ENCODE assay signal across 9 mouse cellular contexts in genomic region chr12:71197671-71198070, GRCm38 (mm10).
DNase-seq lines count a peak whose midpoint lies in the region; ATAC-seq lines count a peak whose summit lies in the region.
"Had no signal": no experiment of that assay in that cellular context is flagged by ENCODE, and none has a peak within 500 bp of the region (broad histone marks: within the 10 kb centered on the region; RNA-seq: fewer than 3 reads in every experiment).

No protein-coding gene starts in this region.

- no peaks in the 10 kb centered on the region for H3K4me1 ChIP-seq in hindbrain, embryonic 16.5 days (ENCODE audit: control insufficient read depth, insufficient read depth, low read depth, low read length)
- H3K4me1 ChIP-seq in hindbrain, embryonic 13.5 days (replicated peaks), result no peaks in the 10 kb centered on the region

- H3K9me3 ChIP-seq in hindbrain, embryonic 16.5 days (ENCODE audit: control insufficient read depth, low read length), result no peaks in the 10 kb centered on the region
- no peaks in the 10 kb centered on the region for H3K9me3 ChIP-seq in hindbrain, embryonic 13.5 days

- H3K36me3 ChIP-seq in hindbrain, embryonic 16.5 days (ENCODE audit: control insufficient read depth, insufficient read depth, low read length), result peaks cover 12% of the 10 kb centered on the region; the same call in 1 of the 2 replicates
- H3K36me3 ChIP-seq in hindbrain, embryonic 13.5 days, result peaks cover 38% of the 10 kb centered on the region

- H3K4me3 ChIP-seq in hindbrain, embryonic 16.5 days (ENCODE audit: low read length), result no peak overlapping the region
- no peak overlapping the region for H3K4me3 ChIP-seq in hindbrain, embryonic 13.5 days
- H3K4me3 ChIP-seq: erythroblast, embryonic 14.5 days had no signal

- no peak overlapping the region for H3K9ac ChIP-seq in hindbrain, embryonic 16.5 days (ENCODE audit: low read depth, low read length)
- no peak overlapping the region for H3K9ac ChIP-seq in hindbrain, embryonic 13.5 days

- no peaks in the 10 kb centered on the region for H3K27me3 ChIP-seq in hindbrain, embryonic 16.5 days (replicated peaks; ENCODE audit: control insufficient read depth, insufficient read depth, low read length)
- H3K27me3 ChIP-seq in hindbrain, embryonic 13.5 days, result no peaks in the 10 kb centered on the region

- H3K27ac ChIP-seq in hindbrain, embryonic 16.5 days (ENCODE audit: low read depth, low read length), result no peak overlapping the region
- no peak overlapping the region for H3K27ac ChIP-seq in hindbrain, embryonic 13.5 days

- peak; percentile 67; the same call in 1 of the 2 replicates for ATAC-seq in hindbrain, embryonic 16.5 days
- ATAC-seq in hindbrain, embryonic 13.5 days (ENCODE audit: low FRiP score), result no peak
- no peak for ATAC-seq in granulocyte monocyte progenitor cell, adult 5-6 weeks (replicated peaks; ENCODE audit: poor library complexity, severe bottlenecking)

- DNase-seq in right cerebral cortex, adult 18-20 months, result peak; percentile 16
- DNase-seq in right cerebral cortex, postnatal 14 days, result no peak
- DNase-seq in embryo, embryonic 10 days (ENCODE audit: low spot score), result peak; percentile 44
- DNase-seq in thymus, postnatal 14 days, result peak; percentile 28
- DNase-seq in natural killer cell, adult 2 months (ENCODE audit: low spot score in 2 of 2), result no peak

- H3K4me2 ChIP-seq in hindbrain, embryonic 16.5 days (ENCODE audit: low read length), result no peak overlapping the region
- no peak overlapping the region for H3K4me2 ChIP-seq in hindbrain, embryonic 13.5 days

- WGBS in hindbrain, embryonic 16.5 days, result 45% methylated on average over 3 of the region's 3 CpGs
- WGBS in hindbrain, embryonic 13.5 days, result 59% methylated on average over 3 of the region's 3 CpGs

Comparison
In these comparisons a context has a peak if more than half of its experiments do, and no peak if none do; other contexts are left out.
1. DNase-seq: peak in right cerebral cortex, adult 18-20 months (single experiment), embryo, embryonic 10 days (single experiment) and thymus, postnatal 14 days (single experiment); none in right cerebral cortex, postnatal 14 days (single experiment) and natural killer cell, adult 2 months (0 of 2).